Mouse (Mus musculus): ENCODE measurements at regions not wholly inside any gene's neighbourhood (a gene's known extent, or its start where the extent isn't known, plus 50 kb on each side); places are given as distances from the start of the nearest gene placed in this dataset.

GRCm38 (mm10) chr6:127364591-127365187 lies 82.0 kb upstream of the Parp11 start:
- Histone ChIP-seq H3K9me3 (no peaks in the 10 kb centered on the region), H3K27me3 (replicated peaks) (0 out of 2 replicates have a peak, but pooled peaks cover 3% of the 10 kb centered on the region), H3K4me1 (peaks cover 4% of the 10 kb centered on the region), H3K9ac (no peak overlapping the region), H3K4me2 (no peak overlapping the region), H3K4me3 (no peak overlapping the region), H3K36me3 (replicated peaks) (no peaks in the 10 kb centered on the region), H3K27ac (no peak overlapping the region)
- 50% methylated on average over 5 of the region's 5 CpGs for WGBS
- no peak for ATAC-seq (replicated peaks)

- no peaks in the 10 kb centered on the region for H3K36me3 ChIP-seq (replicated peaks)
- WGBS: 47% methylated on average over 7 of the region's 7 CpGs
- no peak overlapping the region for H3K27ac ChIP-seq
- H3K9ac ChIP-seq: no peak overlapping the region
- ATAC-seq (replicated peaks): no peak
- H3K4me1 ChIP-seq: peaks cover 4% of the 10 kb centered on the region
- H3K27me3 ChIP-seq (replicated peaks): 0 out of 2 replicates have a peak, but pooled peaks cover 3% of the 10 kb centered on the region
- no peak overlapping the region for H3K4me2 ChIP-seq
- no peak overlapping the region for H3K4me3 ChIP-seq
- no peaks in the 10 kb centered on the region for H3K9me3 ChIP-seq
Observed at GRCm38 (mm10) chr6:127365246-127365645, 81.4 kb upstream of the Parp11 start.

- H3K4me3 ChIP-seq: no peak overlapping the region
- no peak for ATAC-seq (replicated peaks)
- no peaks in the 10 kb centered on the region for H3K9me3 ChIP-seq
- H3K4me2 ChIP-seq: no peak overlapping the region
- H3K36me3 ChIP-seq (replicated peaks): no peaks in the 10 kb centered on the region
- H3K9ac ChIP-seq: no peak overlapping the region
- H3K27ac ChIP-seq: no peak overlapping the region
- WGBS: 65% methylated on average over 2 of the region's 2 CpGs
- H3K4me1 ChIP-seq: peaks cover 4% of the 10 kb centered on the region
- H3K27me3 ChIP-seq (replicated peaks): 0 out of 2 replicates have a peak, but pooled peaks cover 3% of the 10 kb centered on the region
Observed at GRCm38 (mm10) chr6:127365651-127366050, 81.0 kb upstream of the Parp11 start.

DNA sequence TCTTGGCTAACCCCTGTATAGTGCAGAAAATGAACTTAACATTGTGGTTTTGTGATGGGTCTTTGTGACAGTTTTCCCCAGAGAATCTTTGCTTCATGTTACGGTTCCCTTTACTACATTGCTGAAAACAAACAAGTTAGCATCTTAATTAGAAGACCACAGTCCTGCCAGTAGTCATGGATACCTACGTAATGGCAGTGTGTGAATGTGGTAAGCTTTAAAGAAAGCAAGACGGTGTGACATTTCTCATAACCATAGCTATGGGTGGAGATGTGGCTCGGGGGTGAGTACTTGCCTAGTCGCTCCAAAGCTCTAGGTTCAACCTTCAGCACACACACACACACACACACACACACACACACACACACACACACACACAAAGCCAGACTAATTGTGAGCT lies 73.6 kb upstream of the Parp11 start:
- no peak overlapping the region for H3K27ac ChIP-seq
- no peaks in the 10 kb centered on the region for H3K9me3 ChIP-seq
- ATAC-seq (replicated peaks): no peak
- WGBS: 51% methylated on average over 5 of the region's 5 CpGs
- H3K4me1 ChIP-seq: peaks cover 12% of the 10 kb centered on the region; the same call in 1 of the 2 replicates
- no peaks in the 10 kb centered on the region for H3K36me3 ChIP-seq (replicated peaks)
- H3K4me2 ChIP-seq: no peak overlapping the region
- H3K9ac ChIP-seq: no peak overlapping the region
- no peaks in the 10 kb centered on the region for H3K27me3 ChIP-seq (replicated peaks)
- H3K4me3 ChIP-seq: no peak overlapping the region

DNA sequence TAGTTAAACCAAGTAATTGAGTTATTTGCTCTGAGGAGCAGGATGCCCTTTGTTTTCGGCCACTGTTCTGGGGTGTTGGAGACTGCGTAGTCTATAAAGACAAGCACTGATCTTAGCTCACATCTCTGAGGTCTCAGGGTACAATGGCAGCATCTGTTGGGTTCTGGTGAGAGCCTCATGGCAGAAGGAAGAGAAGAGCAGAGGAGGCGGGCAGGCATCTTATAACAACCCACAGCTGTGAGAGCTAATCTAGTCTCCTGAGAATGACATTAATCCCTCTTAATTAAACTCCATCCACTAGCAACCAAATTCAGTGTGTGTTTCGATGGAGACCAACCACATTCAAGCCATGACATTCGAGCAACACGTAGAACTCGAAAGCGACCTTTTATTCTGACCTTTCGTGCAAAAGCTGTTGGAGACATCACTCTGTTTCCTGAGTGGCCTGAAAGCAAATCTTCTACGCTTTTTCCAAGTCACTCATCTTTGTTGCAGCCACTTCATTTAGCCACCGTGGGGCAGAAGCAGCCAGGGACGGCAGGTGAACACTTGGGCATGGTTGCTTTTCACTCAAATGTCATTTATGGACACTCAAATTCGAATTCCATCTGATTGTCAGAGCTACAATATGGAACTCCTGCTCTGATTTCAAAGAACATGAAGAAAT lies 72.7 kb upstream of the Parp11 start:
- H3K4me2 ChIP-seq: no peak overlapping the region
- H3K27ac ChIP-seq: no peak overlapping the region
- no peak overlapping the region for H3K4me3 ChIP-seq
- H3K4me1 ChIP-seq: peaks cover 12% of the 10 kb centered on the region; the same call in 1 of the 2 replicates
- ATAC-seq (replicated peaks): no peak
- no peak overlapping the region for H3K9ac ChIP-seq
- H3K9me3 ChIP-seq: no peaks in the 10 kb centered on the region
- no peaks in the 10 kb centered on the region for H3K36me3 ChIP-seq (replicated peaks)
- no peaks in the 10 kb centered on the region for H3K27me3 ChIP-seq (replicated peaks)
- WGBS: 47% methylated on average over 13 of the region's 13 CpGs

DNA sequence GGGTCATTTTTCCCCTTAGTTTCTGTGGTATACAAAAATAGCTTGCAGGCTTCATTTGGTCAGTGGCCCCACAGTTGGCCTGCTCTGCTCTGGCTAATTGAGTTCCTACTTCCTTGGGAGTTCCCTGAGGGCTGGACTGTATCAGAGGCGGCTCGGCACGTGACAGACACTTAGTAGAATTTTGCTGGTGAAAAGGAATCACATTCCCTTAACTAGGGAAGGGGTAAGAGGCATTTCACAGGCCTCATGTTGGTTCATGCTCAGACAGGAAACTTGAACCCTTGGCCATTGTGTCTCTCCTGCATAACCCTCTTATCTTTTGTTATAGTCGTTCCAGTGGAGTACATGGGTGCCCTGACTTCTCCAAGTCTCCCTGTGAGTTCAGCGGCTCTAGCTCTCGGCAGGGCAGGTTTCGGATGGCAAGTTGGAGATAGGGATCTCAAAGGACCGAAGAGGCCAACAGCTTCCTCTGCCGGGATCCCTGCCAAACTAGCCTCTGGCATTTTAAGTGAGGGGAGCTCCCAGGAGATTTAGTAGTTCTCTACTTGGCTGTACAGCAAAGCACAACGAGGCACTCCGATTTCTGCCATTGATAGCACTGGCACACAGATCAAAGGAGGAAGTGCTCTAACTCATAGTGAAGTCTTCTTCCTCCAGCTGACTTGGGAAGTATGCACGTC lies 72.0 kb upstream of the Parp11 start:
- Histone ChIP-seq H3K4me1 (peaks cover 12% of the 10 kb centered on the region; the same call in 1 of the 2 replicates), H3K4me3 (no peak overlapping the region), H3K9ac (no peak overlapping the region), H3K27ac (no peak overlapping the region), H3K4me2 (no peak overlapping the region), H3K27me3 (replicated peaks) (no peaks in the 10 kb centered on the region), H3K9me3 (no peaks in the 10 kb centered on the region), H3K36me3 (replicated peaks) (no peaks in the 10 kb centered on the region)
- ATAC-seq (replicated peaks): no peak
- 54% methylated on average over 12 of the region's 12 CpGs for WGBS

DNA sequence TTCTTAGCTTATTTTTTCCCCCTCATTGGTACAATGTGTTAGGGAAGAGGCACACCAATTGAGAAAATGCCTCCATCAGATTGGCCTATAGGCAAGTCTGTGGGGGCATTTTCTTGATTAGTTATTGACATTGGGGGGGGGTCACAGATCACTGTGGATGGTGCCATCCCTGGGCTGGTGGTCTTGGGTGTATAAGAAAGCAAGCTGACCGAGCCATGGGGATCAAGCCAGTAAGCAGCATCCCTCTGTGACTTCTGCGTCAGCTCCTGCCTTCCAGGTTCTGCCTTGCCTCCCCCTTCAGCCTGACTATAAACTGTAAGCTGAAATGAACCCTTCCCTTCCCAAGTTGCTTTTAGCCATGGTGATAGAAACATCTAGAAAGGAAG lies 71.5 kb upstream of the Parp11 start:
- Histone ChIP-seq H3K27me3 (replicated peaks) (no peaks in the 10 kb centered on the region), H3K4me3 (no peak overlapping the region), H3K9ac (no peak overlapping the region), H3K4me1 (peaks cover 12% of the 10 kb centered on the region; the same call in 1 of the 2 replicates), H3K27ac (no peak overlapping the region), H3K4me2 (no peak overlapping the region), H3K9me3 (no peaks in the 10 kb centered on the region), H3K36me3 (replicated peaks) (no peaks in the 10 kb centered on the region)
- ATAC-seq (replicated peaks): no peak
- WGBS: 88% methylated on average over 2 of the region's 2 CpGs

DNA sequence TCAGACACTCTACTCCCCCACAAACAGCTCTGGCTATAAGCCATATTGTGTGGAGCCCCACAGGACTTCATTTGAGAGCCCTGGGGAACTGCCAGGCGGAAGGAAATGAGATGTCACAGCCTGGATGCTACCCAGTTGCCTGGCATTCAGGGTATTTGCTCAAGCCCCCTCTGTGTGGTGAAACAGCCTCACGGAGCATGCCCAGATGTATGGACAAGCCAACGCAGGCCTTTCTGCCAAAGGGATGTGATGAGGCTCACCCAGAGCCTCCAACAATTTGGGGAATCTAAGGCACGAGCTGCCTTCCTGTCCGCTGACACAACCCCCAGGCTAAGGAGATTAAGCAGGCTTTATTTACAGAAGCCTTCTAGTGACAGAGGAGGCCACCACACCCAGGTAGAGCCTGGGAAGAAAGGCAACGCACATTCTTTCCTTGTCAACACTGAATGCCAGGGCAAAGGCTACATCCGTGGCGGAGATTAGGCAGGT lies 70.9 kb upstream of the Parp11 start:
- no peaks in the 10 kb centered on the region for H3K27me3 ChIP-seq (replicated peaks)
- H3K4me1 ChIP-seq: peaks cover 12% of the 10 kb centered on the region; the same call in 1 of the 2 replicates
- no peaks in the 10 kb centered on the region for H3K9me3 ChIP-seq
- H3K36me3 ChIP-seq (replicated peaks): no peaks in the 10 kb centered on the region
- H3K4me2 ChIP-seq: no peak overlapping the region
- H3K27ac ChIP-seq: no peak overlapping the region
- H3K9ac ChIP-seq: no peak overlapping the region
- no peak overlapping the region for H3K4me3 ChIP-seq
- ATAC-seq (replicated peaks): no peak
- 35% methylated on average over 8 of the region's 8 CpGs for WGBS

DNA sequence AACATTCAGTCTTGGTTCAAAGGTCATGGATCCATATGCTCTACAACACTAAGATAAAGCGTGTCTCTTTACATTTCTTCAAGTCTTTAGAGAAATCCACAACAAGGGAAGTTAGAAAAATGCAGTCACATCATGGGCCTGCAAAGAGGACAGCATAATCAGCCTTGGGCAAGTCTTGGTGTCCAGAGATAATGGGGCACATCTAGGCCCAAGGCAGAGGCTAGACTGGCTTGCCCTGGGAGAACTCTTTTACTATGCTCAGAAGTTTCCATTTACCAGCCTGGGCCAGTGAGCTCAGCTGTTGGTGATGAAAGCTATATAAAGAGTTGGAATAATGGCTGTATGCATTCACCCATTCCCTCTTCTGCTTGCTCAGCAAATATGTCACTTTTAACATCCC lies 67.9 kb upstream of the Parp11 start:
- H3K4me3 ChIP-seq: no peak overlapping the region
- H3K4me1 ChIP-seq: peaks cover 12% of the 10 kb centered on the region; the same call in 1 of the 2 replicates
- no peak overlapping the region for H3K9ac ChIP-seq
- 93% methylated on average over 1 of the region's 1 CpGs for WGBS
- no peak overlapping the region for H3K4me2 ChIP-seq
- H3K9me3 ChIP-seq: no peaks in the 10 kb centered on the region
- H3K36me3 ChIP-seq (replicated peaks): no peaks in the 10 kb centered on the region
- no peaks in the 10 kb centered on the region for H3K27me3 ChIP-seq (replicated peaks)
- no peak overlapping the region for H3K27ac ChIP-seq
- ATAC-seq (replicated peaks): no peak

- H3K4me2 ChIP-seq: no peak overlapping the region
- no peaks in the 10 kb centered on the region for H3K9me3 ChIP-seq
- peaks cover 12% of the 10 kb centered on the region; the same call in 1 of the 2 replicates for H3K4me1 ChIP-seq
- H3K27ac ChIP-seq: no peak overlapping the region
- no peaks in the 10 kb centered on the region for H3K27me3 ChIP-seq (replicated peaks)
- WGBS: 6% methylated on average over 4 of the region's 4 CpGs
- H3K9ac ChIP-seq: no peak overlapping the region
- no peak overlapping the region for H3K4me3 ChIP-seq
- no peak for ATAC-seq (replicated peaks)
- H3K36me3 ChIP-seq (replicated peaks): no peaks in the 10 kb centered on the region
Observed at GRCm38 (mm10) chr6:127379511-127379910, 67.1 kb upstream of the Parp11 start.

DNA sequence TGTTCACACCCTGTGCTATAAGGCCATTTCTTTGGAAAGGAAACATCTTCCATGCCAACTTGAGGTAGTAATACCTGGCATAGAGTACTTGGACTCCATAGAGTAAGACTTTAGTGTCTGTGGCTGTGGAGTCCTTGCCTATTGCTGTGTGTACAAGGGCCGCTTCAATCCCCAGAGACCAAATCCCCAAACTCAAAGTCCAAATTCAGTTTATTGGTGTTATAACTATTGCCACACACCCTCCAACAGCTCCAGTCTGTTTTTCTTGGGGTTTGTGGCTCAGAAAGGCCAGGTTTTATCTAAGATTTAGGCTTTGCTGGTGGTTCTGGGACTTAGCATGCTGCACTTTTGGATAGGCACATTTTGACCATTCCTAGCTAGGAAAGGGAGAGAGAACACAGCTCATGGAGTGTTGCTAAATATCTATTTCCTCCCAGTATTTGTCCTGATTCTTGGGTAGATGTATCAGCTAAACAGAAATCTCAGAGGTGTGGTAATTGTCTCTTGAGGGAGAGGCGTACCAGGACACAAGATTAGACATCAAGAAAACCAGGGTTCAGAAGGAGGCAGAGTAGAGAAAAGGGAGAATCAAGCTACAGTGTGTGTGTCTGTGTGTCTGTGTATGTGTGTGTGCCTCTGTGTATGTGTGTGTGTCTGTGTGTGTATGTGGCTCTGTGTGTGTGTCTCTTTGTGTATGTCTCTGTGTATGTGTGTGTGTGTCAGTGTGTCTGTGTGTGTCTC lies 65.3 kb upstream of the Parp11 start:
- H3K4me3 ChIP-seq: no peak overlapping the region
- H3K27ac ChIP-seq: no peak overlapping the region
- no peak overlapping the region for H3K9ac ChIP-seq
- no peaks in the 10 kb centered on the region for H3K4me1 ChIP-seq
- 99% methylated on average over 2 of the region's 2 CpGs for WGBS
- no peaks in the 10 kb centered on the region for H3K9me3 ChIP-seq
- H3K36me3 ChIP-seq (replicated peaks): no peaks in the 10 kb centered on the region
- no peaks in the 10 kb centered on the region for H3K27me3 ChIP-seq (replicated peaks)
- ATAC-seq (replicated peaks): no peak
- H3K4me2 ChIP-seq: no peak overlapping the region

Data from midbrain, embryonic 15.5 days (tissue).